Mouse (Mus musculus) right cerebral cortex, adult 2 months (tissue): ENCODE results near the gene Vma21.
A peak's percentile ranks its signal among the peaks of the same experiment; 100 is the strongest.

ENCODE experiments used
- DNase-seq, 2 experiments: peaks; one replicate each; pipeline ENCODE4 v3.0.0; 2021 to 2022; ENCODE audit warnings: low spot score in 2 of 2

Gene Vma21

GRCm38 (mm10) chrX:71815631-71816345 is at the start of gene Vma21:
Vma21 (plus strand) TSS chrX:71815924.
- DNase-seq = peak in 1 of 2 experiments; percentile 3

- no peak for DNase-seq
Measured at GRCm38 (mm10) chrX:71767909-71768308, 47.8 kb upstream of the Vma21 start.

DNA sequence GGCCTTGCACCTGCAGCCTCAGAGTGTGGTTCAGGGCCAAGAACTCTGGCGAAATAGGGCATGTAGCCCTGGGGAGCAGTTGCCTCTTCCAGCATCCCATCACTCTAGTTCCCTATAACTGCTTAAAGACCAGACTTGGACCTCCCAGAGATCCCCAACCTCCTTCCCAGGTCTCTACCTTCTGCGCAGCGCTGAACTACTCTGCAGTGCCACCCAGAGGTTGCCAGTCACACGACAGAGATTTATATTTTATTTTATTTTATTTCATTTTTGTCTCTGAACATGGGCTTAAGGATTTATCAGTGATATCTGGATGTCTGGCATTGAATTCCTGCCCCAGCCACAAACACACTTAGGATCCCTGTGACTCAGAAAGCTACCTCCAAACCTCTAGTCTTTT is 24.6 kb upstream of the Vma21 start:
- DNase-seq = peak in 1 of 2 experiments; percentile 1

- DNase-seq = no peak
Measured at GRCm38 (mm10) chrX:71797766-71798165, 18.0 kb upstream of the Vma21 start.

DNA sequence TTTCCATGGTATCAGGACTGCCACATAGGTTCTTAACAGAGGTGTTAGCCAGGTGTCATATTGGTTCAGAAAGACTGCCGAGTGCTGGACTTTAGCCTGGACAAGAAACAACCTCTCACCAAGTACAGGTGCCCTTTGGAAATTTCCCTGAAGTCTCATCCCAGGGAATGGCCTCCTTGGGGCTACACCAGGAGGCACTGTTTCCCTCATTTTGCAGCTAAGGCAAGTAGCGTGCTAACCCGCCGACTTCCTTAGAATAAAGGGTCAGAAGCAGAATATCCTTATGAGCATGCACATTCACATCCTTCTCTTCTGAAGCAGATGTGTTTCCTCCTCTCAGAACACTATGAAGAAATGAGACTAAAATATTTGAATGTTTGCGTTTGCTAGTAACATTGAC is 16.8 kb upstream of the Vma21 start:
- no peak for DNase-seq

- no peak for DNase-seq
Measured at GRCm38 (mm10) chrX:71811966-71812835, 3.5 kb upstream of the Vma21 start.

GRCm38 (mm10) chrX:71816401-71816857 is 705 bp downstream of the Vma21 start:
- peak; percentile 79 to 82 for DNase-seq

- no peak for DNase-seq
Measured at GRCm38 (mm10) chrX:71816931-71817361, 1.2 kb downstream of the Vma21 start.

GRCm38 (mm10) chrX:71838911-71839310 is 23.2 kb downstream of the Vma21 start:
- DNase-seq = no peak

DNA sequence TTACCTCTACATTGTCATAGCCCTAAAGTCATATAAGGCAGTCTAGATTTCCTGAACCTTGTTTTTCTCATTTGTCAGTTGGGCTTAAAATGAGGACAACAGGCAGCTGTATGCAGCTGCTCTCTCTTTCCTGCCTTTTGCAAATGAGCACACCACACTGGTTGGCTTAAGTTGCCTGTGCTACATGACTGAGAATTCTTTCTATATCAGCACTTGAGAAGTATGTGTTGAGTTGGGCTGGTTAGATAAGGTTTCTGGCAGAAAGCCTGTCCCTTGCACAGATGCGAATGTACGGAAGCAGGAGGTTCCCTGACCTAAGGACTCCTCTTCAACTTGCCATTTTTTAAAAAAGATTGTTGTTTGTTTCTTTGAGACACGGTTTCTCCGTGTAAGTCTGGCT is 31.0 kb downstream of the Vma21 start:
- DNase-seq = no peak

DNA sequence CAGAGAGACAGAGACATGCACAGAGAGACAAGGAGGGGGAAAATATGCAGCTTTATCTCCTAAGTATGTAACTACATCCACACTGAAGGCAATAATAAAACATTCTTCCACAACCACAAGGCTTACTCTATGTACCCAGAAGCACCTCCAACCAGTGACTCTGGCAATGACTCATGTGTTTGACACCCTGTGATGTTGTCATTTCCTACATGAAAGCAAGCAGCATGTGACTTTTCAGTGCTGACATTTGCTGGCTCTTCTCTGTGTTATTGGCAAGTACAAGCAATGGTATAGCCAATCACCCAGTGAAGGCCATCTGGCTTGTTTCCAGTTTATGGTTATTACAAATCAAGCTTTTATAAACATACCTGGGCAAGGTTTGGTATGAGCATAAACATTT is 38.1 kb downstream of the Vma21 start:
- DNase-seq = no peak
